Mouse (Mus musculus): ENCODE data around the gene Gm10203.
"Not testable (repeated sequence)": the region's sequence is repeated elsewhere in the genome, so short reads cannot be mapped to it uniquely, and the experiment has no call there.

The Gm10203 gene

GRCm38 (mm10) chr6:149129870-149130269 lies at the start of gene Gm10203:
Gm10203 (plus strand) TSS chr6:149130170.
- DNase-seq = not testable (repeated sequence)

GRCm38 (mm10) chr6:149092406-149092805 lies 37.6 kb upstream of the Gm10203 start:
- no peak for DNase-seq

GRCm38 (mm10) chr6:149093465-149093864 lies 36.5 kb upstream of the Gm10203 start:
- DNase-seq = no peak

GRCm38 (mm10) chr6:149094555-149094954 lies 35.4 kb upstream of the Gm10203 start:
- no peak for DNase-seq

- DNase-seq = peak in 1 of 2 experiments; percentile 40
Observed at GRCm38 (mm10) chr6:149095389-149095788, 34.6 kb upstream of the Gm10203 start.

GRCm38 (mm10) chr6:149096233-149096632 lies 33.7 kb upstream of the Gm10203 start:
- DNase-seq = no peak

GRCm38 (mm10) chr6:149097276-149097675 lies 32.7 kb upstream of the Gm10203 start:
- no peak for DNase-seq

GRCm38 (mm10) chr6:149098993-149099392 lies 31.0 kb upstream of the Gm10203 start:
- DNase-seq = no peak

- peak; percentile 78 to 79 for DNase-seq
Observed at GRCm38 (mm10) chr6:149100174-149101075, 29.5 kb upstream of the Gm10203 start.

- peak; percentile 72 to 76 for DNase-seq
Observed at GRCm38 (mm10) chr6:149101076-149101942, 28.7 kb upstream of the Gm10203 start, which contains the start of gene Dennd5b. Dennd5b (minus strand) TSS chr6:149101680.

GRCm38 (mm10) chr6:149101943-149102243 lies 28.1 kb upstream of the Gm10203 start:
- DNase-seq = no peak

- DNase-seq = no peak
Observed at GRCm38 (mm10) chr6:149103451-149103850, 26.5 kb upstream of the Gm10203 start.

- no peak for DNase-seq
Observed at GRCm38 (mm10) chr6:149107615-149108014, 22.4 kb upstream of the Gm10203 start.

- no peak for DNase-seq
Observed at GRCm38 (mm10) chr6:149108909-149109308, 21.1 kb upstream of the Gm10203 start.

- no peak for DNase-seq
Observed at GRCm38 (mm10) chr6:149116992-149117391, 13.0 kb upstream of the Gm10203 start.

- no peak for DNase-seq
Observed at GRCm38 (mm10) chr6:149118935-149119334, 11.0 kb upstream of the Gm10203 start.

GRCm38 (mm10) chr6:149119853-149120252 lies 10.1 kb upstream of the Gm10203 start:
- peak; percentile 79 to 84 for DNase-seq

GRCm38 (mm10) chr6:149123042-149123441 lies 6.9 kb upstream of the Gm10203 start:
- no peak for DNase-seq

GRCm38 (mm10) chr6:149126675-149127074 lies 3.3 kb upstream of the Gm10203 start:
- DNase-seq = peak; percentile 72 to 73

GRCm38 (mm10) chr6:149131111-149131510 lies 1.1 kb downstream of the Gm10203 start:
- DNase-seq = no peak

- DNase-seq = peak; percentile 67 to 73
Observed at GRCm38 (mm10) chr6:149132311-149133077, 2.5 kb downstream of the Gm10203 start.

GRCm38 (mm10) chr6:149134391-149135150 lies 4.6 kb downstream of the Gm10203 start:
- DNase-seq = no peak
